Mouse (Mus musculus) MEL-GATA-1-ER (cell line): ENCODE measurements around the gene Il6ra.

ENCODE experiments used
- DNase-seq: peaks from one replicate; pipeline ENCODE4 v3.0.0-alpha.2; 2012; ENCODE audit warnings: low read depth; ENCODE audit errors: extremely low read depth

Il6ra gene

DNA sequence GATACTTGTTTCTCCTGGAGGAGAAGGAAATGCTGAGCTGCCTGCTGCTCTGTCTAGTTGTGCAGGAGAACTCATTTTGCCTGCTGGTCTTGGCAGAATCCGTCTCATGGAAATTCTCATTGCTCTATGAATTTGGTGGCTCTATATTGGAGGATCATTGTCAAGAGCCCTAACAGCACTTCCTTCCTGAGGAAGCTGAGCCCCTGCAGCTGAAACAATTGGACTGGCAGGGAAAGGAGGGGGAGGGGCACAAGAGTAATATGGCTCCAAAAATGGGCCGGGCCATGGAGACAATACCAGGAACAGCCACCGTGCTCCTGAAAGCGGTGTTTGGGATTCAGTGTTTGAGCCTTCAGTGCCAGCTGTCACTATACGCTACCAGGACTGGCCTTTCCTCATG lies 59.2 kb downstream of the Il6ra start:
- DNase-seq: no peak

- no peak for DNase-seq
Observed at GRCm38 (mm10) chr3:89848083-89848482, 64.9 kb downstream of the Il6ra start.

- DNase-seq: no peak
Observed at GRCm38 (mm10) chr3:89847596-89847995, 65.4 kb downstream of the Il6ra start.

GRCm38 (mm10) chr3:89847126-89847525 lies 65.9 kb downstream of the Il6ra start:
- DNase-seq: no peak

- DNase-seq: no peak
Observed at GRCm38 (mm10) chr3:89845814-89846213, 67.2 kb downstream of the Il6ra start.

DNA sequence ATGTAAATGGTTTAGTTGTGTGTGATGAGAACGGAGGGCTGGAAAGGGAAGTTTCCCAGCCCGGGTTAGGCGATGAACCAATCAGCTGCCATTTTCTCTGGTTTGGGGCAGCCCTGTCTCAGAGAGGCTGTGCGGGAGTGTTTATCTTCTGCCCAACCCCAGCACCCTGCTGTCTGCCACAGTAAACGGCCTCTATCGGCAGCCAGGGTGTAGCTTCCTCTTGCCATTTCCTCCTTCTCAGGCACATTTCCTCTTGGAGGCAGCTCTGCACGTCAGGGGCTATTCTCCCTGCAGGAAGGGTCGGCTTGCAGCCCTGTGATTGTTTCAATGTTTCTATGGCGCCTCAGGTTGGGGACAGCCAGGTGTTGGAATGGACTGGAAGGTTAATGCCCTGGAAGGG lies 69.8 kb downstream of the Il6ra start:
- DNase-seq: peak; percentile 96

GRCm38 (mm10) chr3:89842258-89842657 lies 70.7 kb downstream of the Il6ra start:
- peak; percentile 82 for DNase-seq

- no peak for DNase-seq
Observed at GRCm38 (mm10) chr3:89835362-89835761, 77.6 kb downstream of the Il6ra start.

DNA sequence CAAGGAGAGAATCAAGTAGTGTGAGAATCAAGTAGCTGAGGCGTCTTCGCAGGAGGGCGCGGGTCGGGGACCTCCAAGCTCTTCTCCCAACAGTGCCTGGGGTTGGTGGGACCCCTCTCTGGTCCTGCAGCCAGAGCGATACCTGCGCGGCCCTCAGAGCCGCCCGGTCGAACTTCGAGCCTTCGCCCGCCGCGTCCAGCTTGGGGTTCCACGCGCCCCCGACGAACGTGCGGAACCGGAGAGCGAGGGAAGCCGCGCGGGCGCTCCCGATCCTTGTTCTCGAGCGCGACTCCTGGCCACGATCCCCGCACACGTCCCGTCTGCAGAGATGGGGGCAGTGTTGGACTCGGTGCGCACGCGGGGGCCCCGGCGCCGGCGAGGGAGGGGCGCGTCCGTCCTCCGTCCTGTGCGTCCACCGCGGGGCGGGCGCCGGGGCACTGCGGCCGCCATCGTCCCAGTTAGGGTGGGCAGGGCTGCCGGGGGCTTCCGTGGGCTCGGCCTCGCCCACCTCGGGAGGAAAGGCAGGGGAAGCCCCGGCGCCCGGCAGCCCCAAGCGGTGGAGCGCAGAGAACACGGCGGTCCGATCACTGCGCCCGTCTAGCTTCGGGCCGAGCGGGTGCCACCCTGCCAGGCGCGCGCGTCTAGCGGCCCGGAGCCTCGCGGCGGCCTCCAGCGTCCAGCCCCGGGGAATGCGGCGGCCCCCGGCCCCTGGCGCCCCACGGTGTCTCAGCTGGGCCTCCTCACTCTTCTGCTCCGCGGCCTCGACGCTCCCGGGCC lies 82.0 kb downstream of the Il6ra start, which contains the start of gene She:
Gene She, plus strand, starts transcription at position 556 of the 777 bp plus-strand sequence.
- no peak for DNase-seq

- DNase-seq: no peak
Observed at GRCm38 (mm10) chr3:89826295-89826694, 86.7 kb downstream of the Il6ra start.

DNA sequence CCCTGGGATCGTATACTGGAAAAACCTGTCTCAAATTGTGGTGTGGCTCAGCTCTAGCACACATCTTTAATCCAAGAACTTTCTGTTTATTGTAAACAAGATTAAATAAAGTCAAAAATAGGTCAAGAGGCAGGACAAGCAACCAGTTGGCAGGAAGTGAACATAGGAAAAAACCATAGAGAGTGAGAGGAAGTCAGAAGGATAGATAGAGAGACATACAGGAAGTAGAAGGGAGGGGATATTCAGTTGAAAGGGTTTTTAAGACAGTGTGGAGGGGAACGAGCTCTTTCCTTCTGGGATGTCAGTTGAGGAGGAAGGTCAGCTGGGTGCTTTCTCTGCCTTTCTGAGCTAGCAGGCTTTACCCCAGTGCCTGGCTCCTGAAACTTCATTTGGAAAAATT lies 89.4 kb downstream of the Il6ra start:
- DNase-seq: peak; percentile 59

GRCm38 (mm10) chr3:89821548-89822480 lies 91.2 kb downstream of the Il6ra start:
- DNase-seq: peak; percentile 41

DNA sequence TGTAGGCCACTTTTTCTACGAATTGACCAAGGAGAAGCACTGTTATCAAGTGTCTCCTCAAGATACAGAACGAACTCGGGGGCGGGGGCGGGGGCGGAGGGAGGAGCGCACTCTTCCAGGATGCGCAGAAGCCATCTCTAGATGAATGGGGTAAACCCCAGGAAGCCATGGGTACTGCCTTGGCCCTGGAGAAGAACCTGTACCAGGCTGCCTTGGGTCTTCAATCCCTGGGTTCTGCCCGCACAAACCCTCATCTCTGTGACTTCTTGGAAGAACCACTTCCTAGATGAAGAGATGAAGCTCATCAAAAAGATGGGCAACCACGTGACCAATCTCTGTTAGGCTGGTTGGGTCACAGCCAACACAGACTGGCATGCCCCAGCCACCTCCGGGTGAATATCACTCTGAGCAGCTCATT lies 91.9 kb downstream of the Il6ra start:
- DNase-seq: peak; percentile 70

DNA sequence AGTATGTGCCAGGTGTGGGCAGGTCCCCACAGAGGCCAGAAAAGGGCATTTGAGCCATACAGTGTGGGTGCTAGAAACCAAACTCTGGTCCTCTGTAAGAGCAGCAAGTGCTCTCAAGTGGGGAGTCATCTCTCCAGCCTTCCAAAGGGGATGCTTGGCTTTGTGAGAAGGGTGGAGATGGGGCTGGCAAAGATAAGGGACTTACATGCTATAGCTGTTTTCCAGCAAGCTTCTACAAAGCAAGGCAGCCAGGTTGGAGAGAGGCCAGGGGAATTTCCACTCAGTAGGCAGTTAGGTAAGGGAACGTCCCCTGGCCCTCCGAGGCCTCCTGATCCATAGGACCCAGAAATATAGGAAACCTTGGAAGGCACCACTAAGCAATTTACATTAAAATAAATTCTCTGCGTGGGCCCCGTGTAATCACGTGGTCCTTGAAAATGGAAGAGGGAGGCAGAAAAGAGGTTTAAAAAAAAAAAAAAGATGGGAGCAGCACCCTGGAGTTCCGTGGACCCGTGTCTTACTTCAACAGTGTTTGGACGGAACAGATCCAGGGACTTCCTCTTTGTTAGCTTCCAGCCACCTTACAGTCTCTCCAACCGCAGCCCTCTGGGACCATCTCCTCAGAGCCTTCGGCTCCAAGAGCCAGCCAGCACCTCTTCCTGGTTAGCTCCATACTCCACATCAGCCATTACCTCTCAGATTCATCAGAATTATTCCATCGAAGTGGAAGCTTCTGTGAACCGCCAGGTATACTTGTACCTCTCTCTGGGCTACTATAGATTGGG lies 92.5 kb downstream of the Il6ra start:
- peak; percentile 83 for DNase-seq

DNA sequence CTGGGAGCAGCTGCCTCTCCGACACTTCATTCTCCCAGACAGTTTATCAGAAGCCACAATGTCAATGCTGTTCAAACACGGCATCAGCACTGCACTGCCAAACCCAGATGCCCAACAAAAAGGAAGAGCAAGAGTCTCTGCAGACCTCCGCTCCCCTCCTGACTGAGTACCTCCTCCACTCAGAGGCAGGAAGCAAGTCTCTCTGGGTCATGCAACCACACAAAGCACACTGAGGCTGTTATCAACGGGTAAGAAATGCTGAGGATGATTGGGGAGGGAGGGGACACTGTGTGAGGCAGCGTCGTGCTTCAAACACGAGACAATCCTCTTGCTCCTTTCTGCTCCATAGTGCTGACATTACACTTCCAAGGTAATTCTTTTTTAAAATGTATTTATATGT lies 93.1 kb downstream of the Il6ra start:
- peak; percentile 49 for DNase-seq

DNA sequence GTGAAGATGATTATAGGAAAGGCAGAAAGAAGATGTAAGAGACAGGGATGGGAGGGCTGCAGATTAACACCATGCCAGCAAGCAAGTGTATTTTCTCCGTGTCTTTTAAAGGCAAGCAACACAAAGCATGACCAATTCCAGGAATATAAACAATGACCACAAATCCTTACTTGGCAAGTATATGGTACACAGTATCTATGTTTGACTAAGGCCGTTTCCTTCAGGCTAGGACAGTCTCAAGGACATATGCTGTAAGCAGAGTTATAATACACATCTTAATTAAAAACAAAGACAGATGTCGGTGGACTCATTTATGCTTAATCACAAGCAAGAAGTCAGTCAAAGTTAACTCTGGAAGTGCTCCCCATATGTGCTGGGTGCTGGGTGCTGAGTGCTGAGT lies 94.4 kb downstream of the Il6ra start:
- no peak for DNase-seq

DNA sequence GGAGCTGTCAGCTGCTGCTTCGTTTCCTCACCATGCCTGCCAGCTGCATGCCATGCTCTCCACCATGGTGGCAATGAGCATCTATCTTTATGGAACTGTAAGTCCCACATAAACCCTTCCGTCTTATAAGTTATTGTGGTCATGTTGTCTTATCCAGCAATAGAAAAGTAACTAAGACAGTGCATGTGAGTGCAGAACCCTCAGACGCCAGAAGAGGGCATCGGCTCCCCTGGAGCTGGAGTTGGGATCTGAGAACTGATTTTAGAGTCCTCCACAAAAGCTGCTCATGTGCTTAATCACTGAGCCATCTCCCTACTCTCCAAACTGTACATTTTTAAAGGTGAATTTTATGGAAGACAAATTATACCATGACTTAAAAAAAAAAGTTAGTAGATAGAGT lies 95.9 kb downstream of the Il6ra start:
- DNase-seq: peak; percentile 50
